Mouse (Mus musculus): ENCODE measurements around the gene Thegl. TPM values are rescaled to one million over a fixed set of nuclear protein-coding genes. Genes with fewer than 3 reads are reported as not detected.

Thegl gene
- polyA plus RNA-seq, 1 experiment from 2014 or later, result not detected

Other genes starting within 250 kb of the Thegl start
- gene Aasdh, start 110.5 kb upstream of the Thegl start, polyA plus RNA-seq (2015; fragmentation: Nextera tagmentation; extraction: Ambion mirVana), result 13.9 and 14.1 TPM in 2 replicates
- 208 and 244 TPM in 2 replicates for gene Paics, start 64.7 kb upstream of the Thegl start, polyA plus RNA-seq (2015; fragmentation: Nextera tagmentation; extraction: Ambion mirVana)
- 18.4 and 22.7 TPM in 2 replicates for gene Ppat, start 64.4 kb upstream of the Thegl start, polyA plus RNA-seq (2015; fragmentation: Nextera tagmentation; extraction: Ambion mirVana)
- gene Srp72, start 41.3 kb upstream of the Thegl start, polyA plus RNA-seq (2015; fragmentation: Nextera tagmentation; extraction: Ambion mirVana), result 41.2 and 59.1 TPM in 2 replicates
- gene Arl9, start 12.0 kb upstream of the Thegl start, polyA plus RNA-seq (2015; fragmentation: Nextera tagmentation; extraction: Ambion mirVana), result not detected in 2 replicates
- 16.0 and 23.6 TPM in 2 replicates for gene Hopx, start 99.1 kb downstream of the Thegl start, polyA plus RNA-seq (2015; fragmentation: Nextera tagmentation; extraction: Ambion mirVana)
- gene Spink2, start 195.4 kb downstream of the Thegl start, polyA plus RNA-seq (2015; fragmentation: Nextera tagmentation; extraction: Ambion mirVana), result 3.0 and 3.7 TPM in 2 replicates
- 19.3 and 22.1 TPM in 2 replicates for gene Rest, start 249.5 kb downstream of the Thegl start, polyA plus RNA-seq (2015; fragmentation: Nextera tagmentation; extraction: Ambion mirVana)